Mouse (Mus musculus): Measurements from ENCODE around the gene Ost4. TPM values are rescaled to one million over a fixed set of nuclear protein-coding genes. Genes with fewer than 3 reads are reported as not detected.

Gene Ost4
- polyA plus RNA-seq, 1 experiment = 79.8 TPM

DNA sequence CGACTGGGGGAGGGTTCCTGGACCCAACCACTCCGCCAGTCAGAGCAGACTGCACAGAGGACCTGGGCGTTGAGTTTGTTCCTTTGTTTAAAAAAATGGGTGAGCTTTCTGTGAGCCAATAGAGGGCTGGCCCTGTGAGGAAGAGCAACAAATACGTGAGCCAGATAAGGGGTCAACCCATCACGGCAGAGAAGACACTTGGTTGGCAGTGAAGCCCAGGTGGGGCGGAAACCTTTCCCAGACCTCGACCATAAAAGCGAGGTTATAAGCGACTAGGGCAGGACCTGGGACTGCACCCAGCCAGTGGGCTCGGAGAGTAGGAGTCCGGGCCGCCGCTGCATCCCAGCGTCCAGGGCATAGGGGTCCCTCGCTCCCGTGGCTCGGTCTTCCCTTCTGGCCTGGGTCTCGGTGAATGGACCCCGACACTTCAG, 20.2 kb downstream of the Ost4 start:
- no peak for TF ChIP-seq GATA1 (IDR thresholded peaks at IDR 0.05; ENCODE audit: low read length)

GRCm38 (mm10) chr5:30886731-30887130, 20.9 kb downstream of the Ost4 start:
- no peak for TF ChIP-seq GATA1 (IDR thresholded peaks at IDR 0.05; ENCODE audit: low read length)

GRCm38 (mm10) chr5:30886209-30886608, 21.4 kb downstream of the Ost4 start:
- no peak for TF ChIP-seq GATA1 (IDR thresholded peaks at IDR 0.05; ENCODE audit: low read length)

DNA sequence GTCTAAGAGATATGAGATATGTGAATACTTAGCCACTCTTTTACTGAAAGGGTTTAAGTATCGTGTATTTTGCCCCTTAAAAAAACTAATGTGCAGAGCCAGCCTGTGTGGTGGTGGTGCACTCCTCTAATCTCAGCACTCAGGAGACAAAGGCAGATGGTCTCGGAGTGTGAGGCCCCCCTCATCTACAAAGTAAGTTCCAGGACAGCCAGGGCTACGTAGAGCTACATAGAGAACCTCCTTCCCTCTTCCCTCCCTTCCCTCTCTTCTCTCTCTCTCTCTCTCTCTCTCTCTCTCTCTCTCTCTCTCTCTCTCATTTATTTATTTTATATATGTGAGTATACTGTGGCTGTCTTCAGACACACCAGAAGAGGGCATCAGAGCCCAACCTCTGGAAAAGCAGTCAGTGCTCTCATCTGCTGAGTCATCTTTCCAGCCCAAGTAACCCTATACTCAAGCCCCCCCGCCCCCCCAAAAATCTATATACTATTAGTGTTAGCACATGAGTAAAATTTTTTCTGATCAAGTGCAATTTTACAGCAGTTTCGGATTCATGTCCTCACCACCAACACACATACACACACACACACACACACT, 28.1 kb downstream of the Ost4 start:
- TF ChIP-seq GATA1 (IDR thresholded peaks at IDR 0.05; ENCODE audit: low read length) = no peak

DNA sequence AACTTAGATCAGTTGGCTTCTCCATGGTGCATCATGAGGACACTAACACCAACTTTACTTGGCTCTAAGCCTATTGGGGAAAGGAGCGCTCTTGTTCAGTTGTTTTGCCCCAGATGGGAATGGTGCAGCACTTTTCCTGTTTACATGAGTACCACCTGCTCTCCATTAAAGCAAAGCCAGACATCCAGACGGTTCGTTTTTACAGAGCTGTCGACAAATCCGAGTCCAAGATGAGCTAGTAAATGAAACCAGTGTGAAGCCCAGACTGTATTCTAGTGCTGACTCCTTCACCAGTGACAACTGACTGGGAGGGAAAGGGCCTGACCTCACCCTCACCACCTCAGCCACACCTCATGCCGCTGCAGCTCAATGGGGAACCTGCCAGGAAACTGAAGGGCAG, 29.0 kb downstream of the Ost4 start:
- no peak for TF ChIP-seq GATA1 (IDR thresholded peaks at IDR 0.05; ENCODE audit: low read length)

DNA sequence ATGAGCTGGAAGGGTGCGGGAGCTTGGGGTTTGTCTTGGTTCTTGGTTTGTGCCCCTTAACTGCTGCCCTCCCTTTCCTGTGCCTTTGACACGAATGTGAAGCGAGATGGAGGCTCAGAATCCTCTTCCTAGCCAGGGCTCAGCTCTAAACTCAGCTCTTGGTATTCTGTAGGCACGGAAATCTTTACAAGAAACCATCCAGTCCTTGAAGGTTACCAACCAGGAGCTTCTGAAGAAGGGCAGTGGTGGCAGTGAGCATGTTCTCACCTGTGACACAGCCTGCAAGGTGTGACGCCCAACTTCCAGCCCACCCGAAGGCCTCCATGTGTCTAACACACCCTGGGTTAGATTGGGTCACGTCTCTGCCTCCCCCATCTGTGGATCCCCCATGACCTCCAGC, 33.2 kb downstream of the Ost4 start:
- no peak for TF ChIP-seq GATA1 (IDR thresholded peaks at IDR 0.05; ENCODE audit: low read length)

DNA sequence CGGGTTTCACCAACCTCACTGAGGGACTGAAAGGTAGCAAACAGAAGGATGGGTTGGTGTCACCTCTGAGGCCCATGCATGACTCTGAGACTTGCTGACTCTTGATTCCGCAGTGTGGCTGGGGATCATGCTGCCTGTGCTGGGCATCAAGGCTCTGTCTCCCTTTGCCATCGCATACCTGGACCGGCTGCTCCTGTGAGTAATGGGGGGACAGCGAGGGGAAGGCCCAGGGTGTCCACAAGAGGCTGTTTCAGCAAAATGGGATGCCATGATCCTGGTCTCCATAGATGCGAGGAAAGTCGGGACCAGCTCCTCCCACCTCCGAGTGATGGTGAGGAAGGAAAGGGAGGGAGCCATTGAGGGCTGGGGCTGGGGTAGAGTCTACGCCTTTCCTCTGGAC, 35.0 kb downstream of the Ost4 start:
- no peak for TF ChIP-seq GATA1 (IDR thresholded peaks at IDR 0.05; ENCODE audit: low read length)

DNA sequence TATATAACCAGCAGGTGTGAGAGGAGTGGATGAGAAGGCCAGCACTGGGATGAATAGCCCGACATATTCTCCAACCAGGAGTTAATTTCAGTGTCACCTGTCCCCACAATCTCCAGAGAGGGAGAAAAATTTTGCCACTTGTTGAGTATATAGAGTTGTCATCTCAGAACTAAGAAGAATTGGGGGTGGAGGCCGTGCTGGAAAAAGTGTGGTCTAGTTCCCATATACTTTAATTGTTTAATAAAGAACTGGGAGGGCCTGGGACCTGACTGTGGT, 37.5 kb downstream of the Ost4 start:
- no peak for TF ChIP-seq GATA1 (IDR thresholded peaks at IDR 0.05; ENCODE audit: low read length)

- TF ChIP-seq GATA1 (IDR thresholded peaks at IDR 0.05; ENCODE audit: low read length) = no peak
Measured at GRCm38 (mm10) chr5:30869405-30870130, 38.0 kb downstream of the Ost4 start.

DNA sequence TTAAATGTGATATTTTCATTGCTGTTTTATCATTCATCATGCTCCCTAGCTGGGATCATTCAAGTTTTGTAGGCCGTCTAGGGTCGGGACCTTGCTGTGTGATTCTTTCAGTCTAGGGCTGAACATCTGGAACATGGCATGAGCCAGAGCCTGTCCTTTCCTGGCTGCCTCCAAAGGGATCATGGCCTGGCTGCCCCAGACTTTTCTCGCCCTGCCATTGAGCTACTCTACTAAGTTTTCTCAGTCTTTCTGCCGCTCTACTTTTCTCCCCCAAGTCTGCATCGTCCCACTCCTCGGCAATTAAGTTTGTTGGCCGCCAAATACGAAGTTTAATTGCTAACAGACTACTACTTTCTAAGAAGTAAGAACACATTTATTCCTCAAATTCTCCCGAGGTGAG, 38.6 kb downstream of the Ost4 start:
- TF ChIP-seq GATA1 (IDR thresholded peaks at IDR 0.05; ENCODE audit: low read length) = no peak

DNA sequence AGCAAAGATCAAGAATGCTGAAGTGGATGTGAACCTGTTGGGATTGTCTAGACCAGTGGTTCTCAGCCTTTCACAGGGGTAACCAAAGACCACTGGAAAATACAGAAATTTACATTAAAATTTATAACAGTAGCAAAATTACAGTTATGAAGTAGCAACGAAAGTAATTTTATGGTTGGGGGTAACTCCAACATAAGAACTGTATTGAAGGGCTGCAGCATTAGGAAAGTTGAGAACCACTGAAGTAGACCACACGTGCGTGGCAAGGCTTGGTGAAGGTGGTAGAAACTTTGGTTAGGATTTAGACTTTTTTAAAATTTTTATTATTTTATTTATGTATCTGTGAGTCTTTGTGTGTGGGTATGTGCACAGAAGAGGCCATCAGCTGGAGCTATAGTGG, 39.9 kb downstream of the Ost4 start, which contains the start of gene Tmem214:
Tmem214 (plus strand) TSS at position 301 of the 400 bp plus-strand sequence.
- no peak for TF ChIP-seq GATA1 (IDR thresholded peaks at IDR 0.05; ENCODE audit: low read length)

DNA sequence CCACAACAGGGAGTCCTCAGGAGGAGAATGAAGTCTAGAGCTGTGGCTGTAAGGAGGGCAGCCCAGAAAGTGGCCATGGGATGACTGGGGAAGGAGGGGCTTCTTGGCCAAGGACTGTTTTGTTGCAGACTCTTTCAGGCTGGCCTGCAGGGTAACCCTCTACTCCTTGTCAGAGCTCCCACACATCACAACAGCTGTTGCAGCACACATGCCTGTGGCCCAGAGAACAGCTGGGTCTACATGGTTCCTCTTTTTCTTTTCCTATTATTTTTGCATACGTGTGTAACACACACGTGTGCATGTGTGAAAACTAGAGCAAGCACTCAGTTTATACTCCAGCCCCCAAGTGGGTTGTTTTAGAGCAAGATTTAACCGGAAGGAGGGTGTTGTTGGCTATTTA, 40.7 kb downstream of the Ost4 start:
- TF ChIP-seq GATA1 (IDR thresholded peaks at IDR 0.05; ENCODE audit: low read length) = no peak

DNA sequence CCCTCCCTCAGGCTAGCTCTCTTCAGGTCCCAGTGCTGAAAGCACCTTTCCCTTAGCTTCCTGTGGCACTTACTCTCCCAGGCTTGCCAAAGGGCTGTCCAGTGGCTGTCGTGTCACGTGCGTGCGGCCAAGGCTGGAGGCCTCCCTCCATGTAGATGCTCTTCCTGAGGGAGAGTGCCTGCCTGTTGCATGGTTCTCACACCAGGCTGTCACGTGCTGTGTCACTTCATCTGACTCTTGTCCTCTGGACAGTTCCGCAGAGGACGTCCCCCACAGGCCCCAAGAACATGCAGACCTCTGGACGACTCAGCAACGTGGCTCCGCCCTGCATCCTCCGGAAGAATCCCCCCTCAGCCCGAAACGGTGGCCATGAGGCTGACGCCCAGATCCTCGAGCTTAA, 43.3 kb downstream of the Ost4 start:
- TF ChIP-seq GATA1 (IDR thresholded peaks at IDR 0.05; ENCODE audit: low read length) = no peak

DNA sequence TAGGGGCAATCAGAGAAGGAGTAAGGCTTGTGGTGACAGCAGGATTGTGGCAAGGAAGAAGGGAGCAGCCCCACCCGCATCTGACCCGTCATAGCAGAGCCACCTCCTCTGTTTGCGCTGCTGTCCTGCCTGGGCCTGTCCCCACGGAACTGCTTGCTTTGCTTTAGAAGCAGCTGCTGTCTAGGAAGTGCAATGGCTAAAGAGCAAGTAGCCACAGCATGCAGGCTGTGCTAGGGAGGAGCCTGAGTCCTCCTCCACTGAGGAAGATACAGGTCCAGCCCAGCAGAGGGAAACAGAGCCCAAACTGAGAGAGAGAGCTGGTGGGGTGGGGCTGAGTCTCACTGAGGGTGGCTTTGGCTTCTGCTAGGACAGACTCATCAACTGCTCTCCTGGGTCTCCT, 43.7 kb downstream of the Ost4 start:
- no peak for TF ChIP-seq GATA1 (IDR thresholded peaks at IDR 0.05; ENCODE audit: low read length)

GRCm38 (mm10) chr5:30856124-30856523, 51.5 kb downstream of the Ost4 start:
- no peak for TF ChIP-seq GATA1 (IDR thresholded peaks at IDR 0.05; ENCODE audit: low read length)

Other genes starting within 250 kb of the Ost4 start
- gene Cenpa, start 241.0 kb downstream of the Ost4 start, polyA plus RNA-seq (2012) = 391 and 540 TPM in 2 replicates
- not detected in 2 replicates for gene Dpysl5, start 196.2 kb downstream of the Ost4 start, polyA plus RNA-seq (2012)
- not detected in 2 replicates for gene Mapre3, start 93.1 kb downstream of the Ost4 start, polyA plus RNA-seq (2012)
- gene Tmem214, start 39.8 kb downstream of the Ost4 start, polyA plus RNA-seq (2012) = 28.5 and 36.1 TPM in 2 replicates
- 34.9 and 40.4 TPM in 2 replicates for gene Agbl5, start 19.1 kb downstream of the Ost4 start, polyA plus RNA-seq (2012)
- gene Emilin1, start 5.6 kb upstream of the Ost4 start, polyA plus RNA-seq (2012) = 1.3 and 1.7 TPM in 2 replicates
- gene Khk, start 13.6 kb upstream of the Ost4 start, polyA plus RNA-seq (2012) = 38.7 and 67.1 TPM in 2 replicates
- not detected in 2 replicates for gene Cgref1, start 37.8 kb upstream of the Ost4 start, polyA plus RNA-seq (2012)
- gene Preb, start 52.6 kb upstream of the Ost4 start, polyA plus RNA-seq (2012) = 52.8 and 78.2 TPM in 2 replicates
- gene Tcf23, start 60.9 kb upstream of the Ost4 start, polyA plus RNA-seq (2012) = not detected in 2 replicates
- gene Atraid, start 140.5 kb upstream of the Ost4 start, polyA plus RNA-seq (2012) = 15.6 and 22.3 TPM in 2 replicates
- gene Slc5a6, start 141.1 kb upstream of the Ost4 start, polyA plus RNA-seq (2012) = 5.7 and 15.3 TPM in 2 replicates
- gene Cad, start 147.0 kb upstream of the Ost4 start, polyA plus RNA-seq (2012) = 640 and 661 TPM in 2 replicates
- gene Dnajc5g, start 198.5 kb upstream of the Ost4 start, polyA plus RNA-seq (2012) = not detected in 2 replicates
- not detected in 2 replicates for gene Slc30a3, start 200.4 kb upstream of the Ost4 start, polyA plus RNA-seq (2012)
- not detected in 2 replicates for gene Trim54, start 208.9 kb upstream of the Ost4 start, polyA plus RNA-seq (2012)
- not detected in 2 replicates for gene Ucn, start 231.0 kb upstream of the Ost4 start, polyA plus RNA-seq (2012)
- 25.8 and 30.0 TPM in 2 replicates for gene Mpv17, start 246.5 kb upstream of the Ost4 start, polyA plus RNA-seq (2012)